Mouse (Mus musculus) skeletal muscle tissue, adult 2 months (tissue): Measurements from ENCODE around the gene Gbe1.

Experiments
- DNase-seq: peaks from one replicate; pipeline ENCODE4 v3.0.0-alpha.2; 2012; ENCODE audit warnings: low read depth, low spot score

The Gbe1 gene

DNA sequence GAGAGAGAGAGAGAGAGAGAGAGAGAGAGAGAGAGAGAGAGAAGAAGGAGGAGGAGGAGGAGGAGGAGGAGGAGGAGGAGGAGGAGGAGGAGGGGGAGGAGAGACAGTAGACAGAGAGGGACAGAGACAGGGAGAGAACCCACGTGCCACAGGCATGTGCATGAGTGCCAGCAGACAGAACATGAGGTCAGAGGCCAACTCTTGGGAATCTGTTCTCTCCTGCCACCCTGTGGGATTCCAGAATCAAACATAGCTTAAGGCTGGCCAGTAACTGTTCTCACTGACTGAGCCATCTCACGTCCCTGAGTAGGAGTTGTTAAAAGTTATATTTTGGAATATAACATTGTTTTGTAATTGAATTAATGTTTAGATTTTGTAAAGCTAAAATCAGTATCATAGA is 39.3 kb downstream of the Gbe1 start:
- peak; percentile 88 for DNase-seq

DNA sequence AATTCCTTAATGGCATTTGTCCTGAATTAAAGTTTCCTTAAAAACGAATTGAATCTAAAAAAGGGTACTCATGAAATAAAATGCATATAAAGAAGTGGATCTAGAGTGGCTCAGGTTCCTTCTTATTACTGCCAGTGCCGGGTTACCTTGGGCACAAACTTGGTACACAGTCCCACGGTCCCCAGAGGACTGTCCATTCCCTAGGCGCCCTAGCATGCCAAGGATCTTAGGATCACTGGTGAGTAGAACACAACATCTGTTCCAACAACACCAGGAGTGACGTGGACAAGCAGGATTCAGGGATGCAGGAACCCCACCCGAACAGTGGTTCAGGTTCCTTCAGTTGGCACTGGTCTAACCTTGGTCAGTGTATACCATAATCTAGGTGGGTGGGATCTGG is 44.6 kb downstream of the Gbe1 start:
- no peak for DNase-seq

DNA sequence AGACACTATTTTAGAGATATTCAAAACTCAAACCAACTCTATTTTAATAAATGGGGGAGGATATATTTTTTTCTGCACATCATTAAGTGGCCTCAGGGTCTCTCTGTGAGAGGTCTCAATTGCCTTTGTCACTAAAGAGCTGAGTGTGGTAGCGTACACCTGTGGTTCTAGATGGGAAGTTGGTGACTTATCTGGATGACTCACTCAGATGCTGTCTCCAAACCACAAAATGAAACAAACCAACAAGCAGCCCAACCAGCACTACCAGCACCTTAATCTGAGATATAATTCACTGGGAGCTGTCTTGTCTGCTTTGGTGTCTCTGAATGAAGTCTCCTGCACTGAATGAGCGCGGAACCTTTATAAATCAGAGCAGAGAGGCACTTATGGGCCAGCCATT is 51.5 kb downstream of the Gbe1 start:
- no peak for DNase-seq

DNA sequence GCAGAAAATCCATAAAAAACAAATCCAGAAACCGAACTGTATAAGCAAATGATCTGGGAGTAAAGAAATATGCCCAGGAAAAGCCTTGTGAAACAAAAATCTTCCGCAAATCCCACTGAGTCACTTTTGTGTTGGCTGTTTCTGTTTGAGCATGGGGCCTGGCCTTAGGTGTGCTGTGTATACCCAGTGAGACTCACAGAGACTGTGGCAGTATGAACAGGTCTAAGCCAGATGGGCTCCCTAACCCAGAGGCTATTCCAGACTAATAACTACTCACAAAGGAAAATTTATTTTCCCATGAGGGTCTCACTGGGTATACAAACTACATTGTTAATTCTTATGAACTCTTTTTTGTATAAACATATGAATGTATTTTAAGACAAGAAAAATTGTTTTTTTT is 67.3 kb downstream of the Gbe1 start:
- no peak for DNase-seq

DNA sequence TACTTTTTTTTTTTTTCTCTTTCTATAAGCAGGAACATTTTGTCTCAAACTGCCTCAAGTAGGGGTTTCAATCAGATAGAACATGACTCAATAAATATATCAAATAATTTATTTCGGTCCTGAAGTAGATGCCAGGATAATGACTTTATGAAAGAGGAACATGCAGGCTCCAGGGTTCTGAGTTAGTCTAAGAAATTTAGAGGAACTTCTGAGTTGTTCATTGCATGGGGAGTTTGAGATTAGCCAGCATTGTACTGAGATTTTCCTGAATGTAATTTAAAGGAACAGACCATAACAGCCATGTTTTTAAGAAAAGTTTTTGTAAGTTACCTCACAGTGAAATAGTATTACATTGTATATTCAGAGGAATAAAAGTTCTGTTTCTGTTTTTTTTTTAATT is 71.7 kb downstream of the Gbe1 start:
- DNase-seq: no peak

DNA sequence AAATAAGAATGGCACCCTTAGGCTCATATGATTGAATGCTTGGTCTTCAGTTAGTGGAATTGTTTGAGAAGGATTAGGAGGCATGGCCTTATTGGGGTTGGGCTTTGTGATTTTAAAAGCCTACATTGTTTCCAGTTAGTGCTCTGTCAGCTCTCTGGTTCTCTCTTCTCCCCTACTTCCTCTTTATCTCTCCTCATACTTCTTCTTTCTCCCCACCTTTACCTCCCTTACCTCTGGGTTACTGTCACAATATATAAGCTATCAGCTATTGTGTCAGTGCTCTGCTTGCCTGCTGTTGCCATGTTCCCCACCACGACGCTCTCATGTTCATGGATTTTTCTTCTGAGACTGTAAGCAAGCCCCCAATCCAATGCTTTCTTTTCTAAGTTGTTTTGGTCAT is 73.6 kb downstream of the Gbe1 start:
- DNase-seq: no peak

DNA sequence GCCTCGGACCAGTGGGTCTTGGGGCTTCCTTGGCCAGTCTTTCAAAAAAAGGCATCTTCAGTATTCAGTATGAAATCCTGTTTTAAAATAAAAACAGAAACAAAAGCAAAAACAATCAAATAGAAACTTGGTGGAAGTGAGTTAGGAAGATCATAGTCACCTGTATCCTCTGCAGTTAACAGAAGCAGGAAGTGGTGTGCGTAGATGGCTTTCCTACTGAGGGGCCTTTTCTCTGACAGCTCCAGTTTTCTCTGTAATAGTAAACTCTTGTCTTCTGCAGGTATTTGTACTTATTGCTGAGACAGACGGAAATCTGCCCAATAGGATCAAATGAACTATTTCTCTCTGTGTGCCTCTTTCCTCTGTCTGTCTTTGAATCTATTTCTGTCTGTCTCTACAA is 81.5 kb downstream of the Gbe1 start:
- DNase-seq: no peak

DNA sequence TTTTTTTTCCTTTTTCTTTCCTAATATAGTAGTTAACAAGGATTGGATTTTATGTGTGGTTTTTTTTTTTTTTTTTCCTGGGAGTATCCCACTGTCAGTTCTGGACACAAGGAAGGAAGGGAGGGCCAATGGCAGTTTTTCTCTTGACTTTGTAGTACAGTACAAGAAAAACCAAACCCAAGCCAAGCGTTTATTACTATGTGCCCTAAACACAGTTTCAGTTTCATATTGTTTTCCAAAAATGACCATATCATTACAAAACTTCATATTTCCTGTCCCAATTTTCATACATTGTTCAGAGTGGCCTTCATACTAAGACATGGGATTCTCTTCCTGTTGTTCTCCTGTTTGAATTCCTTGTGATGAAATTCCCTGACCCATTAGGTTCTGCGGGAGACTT is 94.0 kb downstream of the Gbe1 start:
- no peak for DNase-seq

DNA sequence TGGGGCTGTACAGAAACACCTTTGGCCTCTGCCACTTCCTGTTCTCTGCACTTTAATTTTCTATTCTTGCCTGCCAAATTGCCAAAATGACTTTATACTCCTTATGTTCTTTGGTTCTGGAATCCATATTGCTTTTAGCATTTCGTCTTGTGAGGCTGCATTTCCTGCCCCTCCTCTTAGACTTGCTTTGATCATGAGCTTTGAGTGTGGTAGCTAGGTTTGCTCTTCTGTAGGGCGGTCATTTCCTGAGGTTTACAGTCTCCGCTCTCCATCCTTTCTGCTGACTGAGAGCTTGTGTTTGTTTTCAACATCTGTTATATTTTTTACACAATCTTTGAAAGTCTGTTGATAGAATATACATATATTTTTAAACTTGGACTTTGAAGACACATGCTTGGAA is 107.3 kb downstream of the Gbe1 start:
- DNase-seq: no peak

DNA sequence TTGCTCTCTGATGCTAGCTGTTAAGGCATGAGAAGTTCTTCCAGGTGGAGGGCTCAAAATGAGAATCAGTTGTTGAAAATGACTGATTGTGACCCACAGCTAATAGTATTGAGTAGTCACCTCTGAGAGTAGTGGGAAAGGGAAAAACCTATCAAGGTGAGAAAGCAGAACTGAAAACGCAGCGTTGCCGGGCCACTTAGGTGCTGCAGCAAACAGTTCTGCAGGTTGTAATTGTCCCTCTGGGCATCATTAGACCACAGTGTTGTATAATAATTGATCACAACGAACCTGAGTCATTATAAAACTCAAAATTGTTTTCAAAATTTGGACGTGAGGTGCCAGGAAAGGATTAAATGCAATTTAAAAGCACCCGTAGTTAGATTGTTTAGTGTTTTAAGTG is 135.8 kb downstream of the Gbe1 start:
- DNase-seq: no peak

DNA sequence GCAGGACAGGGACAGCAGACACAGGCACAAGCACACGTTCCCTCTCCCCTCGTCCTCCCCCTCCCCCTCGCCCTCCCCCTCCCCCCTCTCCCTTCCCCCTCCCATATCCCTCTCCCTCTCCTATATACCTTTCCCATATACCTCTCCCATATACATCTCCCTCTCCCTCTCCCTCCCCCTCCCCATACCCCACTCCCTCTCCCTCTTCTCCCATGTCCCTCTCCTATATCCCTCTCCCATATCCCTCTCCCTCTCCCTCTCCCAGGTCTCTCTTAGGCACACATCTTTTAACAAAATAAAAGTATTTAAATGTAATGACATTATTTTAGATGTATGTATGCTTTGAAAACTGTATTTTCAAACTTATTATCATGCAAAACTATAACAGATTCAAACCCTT is 161.8 kb downstream of the Gbe1 start:
- DNase-seq: no peak

DNA sequence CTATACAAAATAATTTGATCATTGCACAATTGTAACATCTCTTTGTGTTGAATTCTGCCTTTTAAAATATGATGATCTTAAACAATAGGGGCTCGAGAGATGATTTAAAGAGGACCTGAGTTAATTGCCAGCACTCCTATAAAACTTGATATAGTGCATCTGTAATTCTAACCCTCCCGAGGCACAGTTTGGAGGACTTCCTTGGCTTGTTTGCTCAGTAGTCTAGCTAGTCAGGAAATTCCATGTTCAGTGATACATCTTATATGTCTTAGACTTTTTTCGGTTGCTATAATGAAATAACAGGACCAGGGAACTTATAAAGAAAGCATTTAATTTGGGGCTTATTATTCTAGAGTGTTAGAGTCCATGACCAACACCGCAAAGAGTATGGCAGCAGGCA is 162.4 kb downstream of the Gbe1 start:
- no peak for DNase-seq

DNA sequence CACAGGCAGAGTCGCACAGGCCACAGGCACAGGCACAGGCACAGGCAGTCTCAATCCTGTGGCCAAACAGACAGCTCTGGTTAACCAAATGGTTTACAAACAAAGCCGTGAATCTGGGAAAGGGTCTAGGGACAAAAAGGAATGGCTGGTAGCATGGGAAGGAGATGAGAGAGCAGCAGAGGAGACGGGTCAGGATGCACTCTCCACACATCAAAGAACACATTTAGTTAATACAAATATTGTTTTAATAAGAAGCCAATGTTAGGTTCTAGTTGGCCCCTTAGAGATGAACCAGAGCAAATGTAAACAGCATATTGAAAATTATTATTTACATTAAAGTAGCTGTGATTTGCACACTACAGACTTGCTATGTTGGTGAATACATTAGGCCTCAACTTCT is 166.7 kb downstream of the Gbe1 start:
- DNase-seq: no peak

DNA sequence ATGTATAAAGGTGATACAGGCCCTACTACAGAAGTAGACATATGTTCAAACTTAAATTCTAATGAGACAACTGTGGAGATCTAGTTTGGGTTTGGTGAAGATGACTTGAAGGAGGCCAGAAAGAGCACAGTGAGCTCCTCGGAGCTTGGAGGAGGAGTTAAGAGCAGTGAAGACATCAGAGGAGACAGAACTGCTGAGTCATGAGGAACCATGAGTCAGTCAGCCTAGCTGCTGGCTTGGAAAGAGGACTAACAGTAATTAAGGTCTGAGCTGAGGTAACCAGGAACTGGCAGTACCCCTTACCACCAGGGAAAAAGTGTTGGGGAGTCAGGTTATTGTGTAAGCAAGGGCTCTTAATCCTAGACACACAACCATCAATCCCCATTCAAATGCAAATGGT is 192.7 kb downstream of the Gbe1 start:
- DNase-seq: no peak

DNA sequence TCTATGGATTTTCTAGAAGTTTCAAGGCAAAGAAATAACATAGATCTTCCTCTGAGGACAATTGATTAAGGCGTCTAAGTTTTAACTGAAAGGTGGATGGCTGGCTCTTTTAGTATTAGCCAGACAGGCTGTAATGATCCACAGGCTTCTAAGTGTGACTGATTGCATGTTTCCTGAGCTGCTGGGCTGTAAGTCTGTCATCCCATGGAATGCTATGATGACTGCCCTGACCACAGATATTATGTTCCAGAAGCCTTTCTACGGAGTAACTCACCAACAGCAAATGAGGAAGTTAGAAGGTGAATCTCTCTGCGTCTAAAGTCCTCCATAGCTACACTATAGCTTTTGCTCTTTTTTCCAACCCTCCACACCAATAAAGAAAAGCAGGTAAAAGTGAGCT is 197.2 kb downstream of the Gbe1 start:
- no peak for DNase-seq

DNA sequence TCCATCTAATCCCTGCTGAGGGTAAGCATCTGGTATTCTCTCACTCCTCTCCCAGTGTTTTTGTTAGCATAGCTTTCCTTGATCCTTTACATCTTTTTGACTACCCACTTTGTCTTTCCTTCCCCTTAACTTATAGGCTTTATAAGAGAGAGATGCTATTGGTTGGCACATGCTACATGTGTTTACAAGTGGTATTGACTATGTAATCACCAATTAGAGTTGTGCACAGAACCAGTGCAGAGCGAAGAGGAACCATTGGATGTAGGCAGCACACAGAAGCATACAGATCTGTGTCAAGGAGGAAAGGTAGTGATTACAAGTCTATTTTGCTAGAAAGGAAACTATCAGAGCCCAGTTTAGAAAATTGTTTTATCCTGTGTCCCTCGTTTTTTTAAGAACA is 209.1 kb downstream of the Gbe1 start:
- no peak for DNase-seq

DNA sequence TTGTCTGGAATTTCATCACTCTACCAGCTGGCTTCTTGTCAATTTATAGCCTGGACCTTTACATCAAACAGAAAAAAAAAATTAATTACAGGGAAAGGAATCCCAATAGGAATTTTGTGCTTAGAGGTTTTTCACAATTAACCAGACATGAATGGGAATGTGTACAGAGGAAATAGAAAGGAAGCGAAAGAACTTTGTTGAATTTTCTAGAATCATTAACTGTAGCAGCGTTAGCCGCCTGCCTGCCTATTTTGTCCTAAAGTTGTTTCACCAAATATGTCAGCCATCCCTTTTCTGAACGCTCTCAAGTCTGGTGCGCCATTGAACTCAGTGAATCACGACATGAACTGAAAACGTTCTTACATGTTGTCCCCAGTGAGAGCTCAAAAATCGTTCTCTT is 209.8 kb downstream of the Gbe1 start:
- DNase-seq: no peak

DNA sequence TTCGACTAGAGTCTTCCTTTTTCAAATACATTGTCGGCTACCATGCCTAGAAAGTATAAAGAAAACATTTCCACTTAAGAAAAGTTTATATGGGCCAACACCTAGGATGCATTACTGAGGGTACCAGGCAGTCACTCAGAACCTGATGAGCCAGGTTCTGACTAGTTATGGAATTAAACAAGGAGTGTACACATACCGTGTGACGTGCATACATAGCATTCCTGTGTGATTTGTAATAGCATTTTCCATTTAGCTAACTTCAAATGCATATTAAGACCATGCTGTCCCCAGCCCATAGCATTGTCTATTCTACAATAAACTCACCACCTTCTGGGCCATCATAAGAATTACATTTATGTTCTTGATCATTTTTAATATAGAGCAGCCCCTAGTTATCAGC is 210.5 kb downstream of the Gbe1 start:
- DNase-seq: no peak

DNA sequence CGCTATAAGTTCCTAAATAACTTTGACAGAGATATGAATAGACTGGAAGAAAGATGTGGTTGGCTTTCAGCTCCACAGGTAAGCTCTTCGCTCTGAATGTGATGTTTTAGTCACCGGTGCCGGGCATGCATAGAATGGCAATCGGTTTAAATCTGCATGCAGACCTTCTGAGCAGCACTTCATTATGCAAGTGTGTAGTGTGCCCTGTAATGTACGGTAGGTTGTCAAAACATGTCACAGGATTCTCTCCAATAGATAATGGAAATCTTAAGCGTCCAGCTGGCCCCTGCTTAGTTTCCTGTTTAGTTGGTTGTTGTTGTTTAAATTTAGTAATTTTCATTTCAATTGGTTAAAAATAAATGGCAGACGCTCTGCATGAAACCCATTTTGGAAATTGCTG is 213.5 kb downstream of the Gbe1 start:
- DNase-seq: no peak

DNA sequence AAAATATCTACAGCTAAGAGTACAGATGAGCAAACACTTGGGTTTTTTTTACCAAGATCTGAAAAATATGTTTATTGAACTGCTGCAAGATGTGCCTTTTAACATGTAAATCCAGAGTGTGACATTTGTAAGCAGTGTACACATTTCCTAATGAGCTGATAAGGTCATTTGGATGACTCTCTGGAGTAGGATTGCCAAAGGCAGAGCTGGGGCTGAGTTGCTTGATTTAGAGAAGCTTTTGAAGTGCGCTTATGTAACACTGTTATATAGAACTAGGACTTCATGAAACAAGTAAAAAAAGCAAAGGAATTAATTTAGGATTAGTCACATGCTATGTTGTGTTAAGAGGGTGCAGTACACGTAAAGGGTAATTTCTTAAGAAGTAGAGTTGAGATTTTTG is 221.5 kb downstream of the Gbe1 start:
- peak; percentile 0 for DNase-seq

DNA sequence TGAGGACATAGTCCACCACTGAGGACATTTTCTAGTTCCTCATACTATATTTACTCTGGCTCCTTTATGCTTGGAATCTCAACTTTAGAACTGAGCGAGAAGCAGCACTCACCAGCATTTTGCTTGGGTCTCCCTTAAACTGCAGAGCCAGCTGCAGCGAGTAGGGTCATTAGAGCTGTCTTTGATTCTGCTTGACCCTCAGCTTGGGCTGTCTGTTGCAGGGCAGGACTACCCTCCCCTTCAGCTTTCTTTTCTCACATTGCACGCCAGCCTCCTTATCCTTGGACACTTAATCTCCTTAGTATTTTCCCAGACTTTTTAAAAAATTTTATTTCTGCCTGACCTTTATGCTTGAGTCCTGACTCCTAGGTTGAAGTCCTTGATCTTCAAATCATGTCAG is 237.1 kb downstream of the Gbe1 start:
- DNase-seq: no peak

DNA sequence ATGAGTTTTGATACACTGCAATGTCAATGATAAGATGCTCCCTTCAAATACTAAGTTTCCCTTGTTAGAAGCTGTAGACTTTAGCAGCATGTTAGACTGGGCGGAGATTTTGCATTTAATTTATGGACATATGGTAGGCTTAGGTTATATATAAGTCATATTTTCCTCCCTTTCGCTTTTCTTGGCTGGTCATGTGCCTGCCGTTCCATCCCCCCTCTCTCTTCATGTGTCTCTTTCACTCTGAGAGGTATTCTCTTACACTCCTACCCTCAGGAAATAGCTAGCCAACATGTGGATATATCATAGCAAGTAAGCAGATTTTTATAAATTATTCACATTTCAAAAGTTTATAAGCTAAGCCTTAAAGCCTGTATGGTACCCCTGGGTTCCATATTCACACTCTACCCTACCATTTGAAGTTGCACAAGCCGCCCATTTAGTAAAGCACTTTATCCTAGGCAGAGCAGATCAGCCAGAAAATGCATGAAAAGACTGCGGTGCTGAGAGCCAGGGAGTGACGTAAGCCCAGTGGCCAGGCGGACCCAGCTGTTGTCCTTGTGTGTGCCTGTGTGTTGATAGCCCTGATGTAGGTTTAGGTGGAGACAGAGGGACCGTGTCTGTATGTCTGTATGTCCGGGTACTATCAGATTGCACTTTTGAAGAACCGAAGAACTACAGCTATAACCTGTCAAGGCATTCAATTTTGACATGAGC is 248.0 kb downstream of the Gbe1 start:
- DNase-seq: no peak

DNA sequence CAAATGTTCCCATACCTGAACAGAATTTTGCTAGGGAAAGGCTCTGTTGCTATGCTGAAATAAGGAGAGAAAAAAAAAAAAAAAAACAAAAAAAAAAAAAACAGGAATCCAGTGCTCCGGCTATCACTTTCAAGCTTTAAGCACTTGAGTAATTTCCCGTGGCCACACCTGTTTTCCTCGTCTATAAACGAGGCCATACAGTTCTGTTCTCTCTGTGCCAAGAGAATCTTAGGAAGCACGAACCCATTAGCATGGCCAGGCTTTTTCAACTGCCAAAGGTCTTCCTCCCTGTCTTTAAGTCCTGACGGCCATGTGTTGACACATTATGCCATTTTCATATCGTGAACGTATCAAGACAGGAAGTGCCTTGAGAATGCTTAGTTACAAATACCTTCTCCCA is 248.8 kb downstream of the Gbe1 start:
- DNase-seq: no peak

DNA sequence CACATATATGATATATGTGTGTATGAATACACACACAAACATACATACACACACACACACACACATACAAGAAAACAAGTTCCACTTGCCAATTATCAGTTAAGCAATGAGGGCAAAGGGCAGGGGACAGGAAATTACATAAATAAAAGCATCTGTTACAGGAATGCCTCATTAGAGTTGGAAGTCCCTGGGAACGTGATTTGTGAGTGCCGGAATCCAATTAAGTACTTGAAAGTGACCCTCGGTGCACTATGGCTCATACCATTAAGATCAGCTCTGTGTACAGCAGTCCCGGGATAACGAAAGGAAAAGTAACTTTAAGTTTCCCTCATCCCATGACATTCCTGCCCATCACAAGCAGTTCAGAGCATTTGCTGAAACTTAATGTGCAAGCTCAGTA is 249.7 kb downstream of the Gbe1 start:
- no peak for DNase-seq
